Mouse (Mus musculus) neural tube, embryonic 15.5 days (tissue): ENCODE results near the gene Cntn1. TPM values are rescaled to one million over a fixed set of nuclear protein-coding genes. Genes with fewer than 3 reads are reported as not detected.

Experiments
- ATAC-seq: fragments of 200-750 bp; cut with Nextera tagmentation; 2 replicates; pipeline ENCODE4 v1.8.0; 2017; ENCODE audit warnings: mild to moderate bottlenecking, moderate TSS enrichment, moderate library complexity; ENCODE audit not compliant: low FRiP score
- H3K27ac ChIP-seq: fragments of 300-500 bp; sonication (generic); replicated peaks from 2 replicates; pipeline ENCODE4 v1.5.1; 2015; ENCODE audit warnings: mild to moderate bottlenecking, inconsistent platforms
- H3K27me3 ChIP-seq: fragments of 300-500 bp; sonication (generic); replicated peaks from 2 replicates; pipeline ENCODE4 v1.6.1; 2015; ENCODE audit warnings: inconsistent platforms
- H3K36me3 ChIP-seq: fragments of 300-500 bp; sonication (generic); 2 replicates; pipeline ENCODE4 v1.6.1; 2015; ENCODE audit warnings: inconsistent platforms
- H3K4me1 ChIP-seq: fragments of 300-500 bp; sonication (generic); 2 replicates; pipeline ENCODE4 v1.6.1; 2015; ENCODE audit warnings: inconsistent platforms
- H3K4me2 ChIP-seq: fragments of 300-500 bp; sonication (generic); 2 replicates; pipeline ENCODE4 v1.6.1; 2015; ENCODE audit warnings: inconsistent platforms, mild to moderate bottlenecking, moderate library complexity
- H3K4me3 ChIP-seq: fragments of 300-500 bp; sonication (generic); replicated peaks from 2 replicates; pipeline ENCODE4 v1.5.1; 2015; ENCODE audit warnings: mild to moderate bottlenecking, inconsistent platforms
- H3K9ac ChIP-seq: fragments of 300-500 bp; sonication (generic); replicated peaks from 2 replicates; pipeline ENCODE4 v1.6.1; 2015; ENCODE audit warnings: mild to moderate bottlenecking, inconsistent platforms
- H3K9me3 ChIP-seq: fragments of 300-500 bp; sonication (generic); replicated peaks from 2 replicates; pipeline ENCODE4 v1.6.1; 2016; ENCODE audit warnings: inconsistent platforms
- WGBS: fragments of 180-500 bp; shearing (Covaris S2); methylation state at CpG from one replicate; pipeline ENCODE4 v1.1.7; 2015; ENCODE audit warnings: mixed read lengths; 5-methylcytosine and 5-hydroxymethylcytosine counted together
- polyA plus RNA-seq: library from polyadenylated mRNA; unstranded; fragments of >200 nt; fragmentation: Nextera tagmentation; extraction: Ambion mirVana; gene quantifications from 2 replicates; pipeline ENCODE4 v1.2.1, GENCODE M21; 2015

Cntn1 gene
- polyA plus RNA-seq, 1 experiment from 2014 or later, result 78.7 TPM

DNA sequence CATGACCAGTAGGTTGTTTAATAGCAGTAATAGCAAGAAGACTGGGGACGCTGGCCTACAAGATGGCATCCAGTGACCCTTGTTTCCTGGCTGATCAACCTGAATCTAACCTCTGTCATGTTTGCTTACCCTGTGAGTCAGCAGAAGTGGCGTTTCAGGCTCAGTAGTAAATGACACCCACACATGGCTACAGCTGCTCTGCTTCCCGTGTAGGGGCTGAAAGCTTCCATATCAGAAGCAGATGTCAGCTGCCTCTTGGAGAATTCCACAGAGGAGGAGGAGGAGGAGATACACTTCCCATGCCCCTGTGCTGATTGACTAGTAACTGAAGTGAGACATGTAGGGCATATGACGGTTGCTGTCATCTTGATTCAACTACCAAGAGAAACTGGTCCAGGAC lies 225.9 kb downstream of the Cntn1 start:
- H3K9ac ChIP-seq, result no peak overlapping the region
- no peaks in the 10 kb centered on the region for H3K9me3 ChIP-seq
- H3K27ac ChIP-seq, result no peak overlapping the region
- no peaks in the 10 kb centered on the region for H3K27me3 ChIP-seq
- no peak overlapping the region for H3K4me2 ChIP-seq
- no peak for ATAC-seq
- 71% methylated on average over 4 of the region's 4 CpGs for WGBS
- 0 out of 2 replicates have a peak, but pooled peaks cover 3% of the 10 kb centered on the region for H3K36me3 ChIP-seq
- H3K4me1 ChIP-seq, result no peaks in the 10 kb centered on the region
- no peak overlapping the region for H3K4me3 ChIP-seq

DNA sequence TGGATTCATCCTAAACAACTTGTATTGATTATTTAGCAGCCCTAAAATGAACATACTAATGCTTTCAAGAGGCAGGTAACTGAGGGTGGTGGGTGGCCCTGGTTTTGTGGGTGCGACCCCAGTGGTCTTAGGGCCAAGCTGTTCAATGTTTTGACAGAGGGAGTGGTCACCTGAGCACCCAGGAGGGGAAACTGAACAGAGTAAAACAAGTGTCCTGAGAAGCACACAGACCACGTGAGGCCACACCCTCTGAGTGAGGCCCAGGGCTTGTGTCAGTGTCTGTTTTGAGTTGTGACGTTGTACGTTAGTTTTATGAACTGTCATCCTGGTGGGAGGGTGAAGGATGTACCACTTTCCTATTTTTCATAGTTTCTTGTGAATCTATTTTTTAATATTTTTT lies 227.0 kb downstream of the Cntn1 start:
- Histone ChIP-seq H3K36me3 (0 out of 2 replicates have a peak, but pooled peaks cover 3% of the 10 kb centered on the region), H3K9ac (no peak overlapping the region), H3K4me3 (no peak overlapping the region), H3K27me3 (no peaks in the 10 kb centered on the region), H3K9me3 (no peaks in the 10 kb centered on the region), H3K27ac (no peak overlapping the region), H3K4me2 (no peak overlapping the region), H3K4me1 (no peaks in the 10 kb centered on the region)
- ATAC-seq, result no peak
- WGBS, result 87% methylated on average over 4 of the region's 4 CpGs

DNA sequence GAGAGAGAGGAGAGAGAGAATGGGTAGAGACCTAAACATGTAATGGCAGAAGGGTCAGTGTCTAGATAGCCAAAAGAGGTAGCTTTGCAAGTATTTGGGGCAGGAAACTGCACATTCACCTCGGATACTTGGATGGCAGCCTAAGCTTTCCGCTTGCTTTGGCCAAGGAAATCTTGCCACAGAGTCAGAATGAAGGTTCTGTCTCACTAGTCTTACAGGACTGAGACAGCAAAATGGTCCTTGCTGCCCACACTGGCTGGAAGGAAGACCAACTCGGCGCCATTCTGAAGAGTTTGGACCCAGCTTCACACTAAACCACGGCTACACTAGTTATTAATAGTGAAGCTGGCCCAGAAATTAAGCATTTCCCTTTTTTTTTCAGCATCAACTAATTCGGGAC lies 230.0 kb downstream of the Cntn1 start:
- Histone ChIP-seq H3K9me3 (no peaks in the 10 kb centered on the region), H3K9ac (no peak overlapping the region), H3K27ac (no peak overlapping the region), H3K27me3 (no peaks in the 10 kb centered on the region), H3K4me3 (no peak overlapping the region), H3K4me1 (no peaks in the 10 kb centered on the region), H3K4me2 (no peak overlapping the region), H3K36me3 (no peaks in the 10 kb centered on the region)
- 88% methylated on average over 6 of the region's 6 CpGs for WGBS
- ATAC-seq, result no peak

DNA sequence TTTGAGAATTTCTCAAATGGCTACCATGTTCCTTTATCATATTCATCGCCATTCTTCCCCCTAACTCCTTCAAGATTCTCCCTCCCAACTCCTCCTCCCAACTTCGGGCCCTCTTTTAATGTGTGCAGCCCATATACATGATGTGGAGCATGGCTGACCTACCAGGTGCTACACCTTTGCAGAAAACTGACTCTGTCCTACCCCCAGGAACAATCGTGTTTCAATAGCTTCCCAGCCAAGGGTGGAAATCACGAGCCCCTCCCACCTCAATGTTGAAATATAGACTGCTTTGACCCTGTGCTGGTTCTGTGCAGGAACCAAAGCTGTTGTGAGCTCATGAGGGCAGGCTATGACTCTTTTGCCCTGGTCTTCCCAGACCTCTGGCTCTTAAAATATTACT lies 236.7 kb downstream of the Cntn1 start:
- Histone ChIP-seq H3K4me2 (no peak overlapping the region), H3K27ac (no peak overlapping the region)

DNA sequence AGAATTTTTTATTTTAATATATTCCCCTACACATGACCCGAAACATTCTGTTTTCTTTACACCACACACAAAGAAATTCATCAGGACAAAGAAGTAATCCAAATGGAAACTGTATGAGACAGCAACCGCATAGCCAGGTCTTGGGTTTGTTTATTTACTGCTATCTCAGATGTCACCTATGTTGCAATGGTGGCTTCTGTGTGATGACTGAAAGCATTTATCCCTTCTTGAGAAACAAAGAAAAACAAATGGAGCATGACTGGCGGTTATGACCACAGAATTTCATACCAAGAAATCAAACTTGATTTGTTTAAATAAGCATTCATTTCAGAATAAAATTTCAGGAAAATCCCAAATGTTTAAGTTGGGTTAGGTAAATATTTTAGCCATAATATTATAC lies 245.5 kb downstream of the Cntn1 start:
- Histone ChIP-seq H3K4me1 (no peaks in the 10 kb centered on the region), H3K36me3 (peaks cover 7% of the 10 kb centered on the region; the same call in 1 of the 2 replicates), H3K4me3 (no peak overlapping the region), H3K9ac (no peak overlapping the region), H3K4me2 (no peak overlapping the region), H3K27ac (no peak overlapping the region), H3K27me3 (no peaks in the 10 kb centered on the region), H3K9me3 (no peaks in the 10 kb centered on the region)
- no peak for ATAC-seq
- WGBS, result 89% methylated on average over 3 of the region's 3 CpGs

More for the DNA sequence above, 236.7 kb downstream of the Cntn1 start:
- Histone ChIP-seq H3K9me3 (no peaks in the 10 kb centered on the region), H3K4me1 (no peaks in the 10 kb centered on the region), H3K27me3 (no peaks in the 10 kb centered on the region), H3K36me3 (0 out of 2 replicates have a peak, but pooled peaks cover 3% of the 10 kb centered on the region), H3K9ac (no peak overlapping the region), H3K4me3 (no peak overlapping the region)
- ATAC-seq, result no peak
- 86% methylated on average over 4 of the region's 4 CpGs for WGBS

DNA sequence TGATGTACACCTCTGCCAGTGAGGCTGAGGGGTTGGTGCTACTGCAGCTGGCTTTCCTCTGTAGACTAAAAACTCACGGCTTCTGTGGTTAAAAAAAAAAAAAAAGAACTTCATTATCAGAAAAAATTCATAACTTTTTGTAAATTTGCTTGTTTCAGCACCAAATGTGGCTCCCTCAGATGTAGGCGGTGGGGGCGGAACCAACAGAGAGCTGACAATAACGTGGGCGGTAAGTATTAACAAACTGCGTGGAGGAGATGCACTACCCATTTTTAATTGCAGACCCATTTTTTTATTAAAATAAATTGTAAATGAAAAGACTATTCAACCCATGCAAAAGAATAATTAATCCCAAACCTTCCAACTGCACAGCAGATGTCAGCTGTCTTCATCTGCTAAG lies 251.8 kb downstream of the Cntn1 start:
- Histone ChIP-seq H3K27ac (no peak overlapping the region), H3K4me2 (no peak overlapping the region), H3K9ac (no peak overlapping the region), H3K36me3 (no peaks in the 10 kb centered on the region), H3K4me3 (no peak overlapping the region), H3K4me1 (no peaks in the 10 kb centered on the region), H3K27me3 (no peaks in the 10 kb centered on the region), H3K9me3 (no peaks in the 10 kb centered on the region)
- ATAC-seq, result no peak
- WGBS, result 88% methylated on average over 6 of the region's 6 CpGs

DNA sequence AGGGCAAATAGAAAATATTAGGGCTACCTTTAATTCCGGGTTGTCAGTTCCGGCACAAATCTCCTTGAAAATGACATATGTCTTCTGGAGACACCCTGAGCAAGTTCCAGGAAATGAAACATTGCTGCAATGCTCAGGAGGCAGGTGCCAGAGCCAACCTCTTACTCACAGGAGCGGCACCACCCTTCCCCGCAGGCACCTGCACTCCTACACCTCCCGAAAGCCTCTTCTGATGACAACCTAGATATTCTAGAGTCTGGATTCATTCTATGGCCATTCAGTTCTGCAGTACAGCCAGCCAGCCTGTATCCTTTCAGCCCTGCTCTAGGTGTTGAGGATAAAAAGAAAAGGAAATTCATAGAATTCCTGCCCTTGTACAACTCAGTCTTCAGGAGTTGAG lies 253.3 kb downstream of the Cntn1 start:
- Histone ChIP-seq H3K9ac (no peak overlapping the region), H3K27ac (no peak overlapping the region), H3K4me3 (no peak overlapping the region), H3K27me3 (no peaks in the 10 kb centered on the region), H3K4me2 (no peak overlapping the region), H3K36me3 (no peaks in the 10 kb centered on the region), H3K4me1 (no peaks in the 10 kb centered on the region), H3K9me3 (no peaks in the 10 kb centered on the region)
- ATAC-seq, result no peak
- WGBS, result 89% methylated on average over 5 of the region's 5 CpGs

DNA sequence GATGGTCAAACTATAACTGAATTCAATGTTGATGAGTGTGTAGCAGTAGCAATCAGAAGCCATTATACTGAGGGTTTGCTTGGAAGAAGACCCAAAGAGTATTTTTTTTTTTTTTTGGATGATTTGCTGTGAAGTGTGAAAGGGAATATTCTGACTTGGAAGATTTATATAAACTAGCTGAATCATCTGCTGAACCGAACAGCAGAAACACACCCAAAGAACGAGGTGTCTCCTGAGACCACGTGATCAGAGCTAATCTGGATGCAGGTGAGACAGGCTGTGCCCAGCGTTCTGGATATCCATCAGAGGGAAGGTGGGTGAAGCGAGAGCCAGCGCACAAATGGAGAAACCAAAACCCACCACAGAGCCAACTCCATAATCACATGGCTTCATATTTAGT lies 271.0 kb downstream of the Cntn1 start:
- no peaks in the 10 kb centered on the region for H3K4me1 ChIP-seq
- no peak overlapping the region for H3K27ac ChIP-seq
- 0 out of 2 replicates have a peak, but pooled peaks cover 3% of the 10 kb centered on the region for H3K36me3 ChIP-seq
- ATAC-seq, result no peak
- H3K4me3 ChIP-seq, result no peak overlapping the region
- no peak overlapping the region for H3K4me2 ChIP-seq
- no peak overlapping the region for H3K9ac ChIP-seq
- WGBS, result 89% methylated on average over 6 of the region's 6 CpGs
- no peaks in the 10 kb centered on the region for H3K27me3 ChIP-seq
- H3K9me3 ChIP-seq, result no peaks in the 10 kb centered on the region

DNA sequence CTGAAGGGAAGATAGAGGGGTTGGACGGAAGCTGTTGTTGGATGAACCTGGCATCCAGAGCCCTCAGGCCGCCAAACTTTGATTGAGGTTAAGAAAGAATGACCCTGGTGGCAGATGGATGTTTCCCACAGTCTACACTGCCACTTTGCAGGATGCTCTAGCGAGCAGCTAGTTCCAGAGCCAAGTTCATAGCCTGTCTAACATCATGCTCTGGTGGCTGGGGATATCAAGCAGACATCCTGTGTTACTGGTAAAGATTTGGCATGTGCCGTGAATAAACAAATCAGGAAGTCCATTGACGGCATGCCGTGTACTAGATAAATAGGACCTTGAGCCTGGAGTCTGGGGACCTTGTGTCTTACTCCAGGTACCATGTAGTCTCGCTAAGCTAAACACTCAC lies 276.1 kb downstream of the Cntn1 start:
- 88% methylated on average over 7 of the region's 7 CpGs for WGBS
- no peak for ATAC-seq

DNA sequence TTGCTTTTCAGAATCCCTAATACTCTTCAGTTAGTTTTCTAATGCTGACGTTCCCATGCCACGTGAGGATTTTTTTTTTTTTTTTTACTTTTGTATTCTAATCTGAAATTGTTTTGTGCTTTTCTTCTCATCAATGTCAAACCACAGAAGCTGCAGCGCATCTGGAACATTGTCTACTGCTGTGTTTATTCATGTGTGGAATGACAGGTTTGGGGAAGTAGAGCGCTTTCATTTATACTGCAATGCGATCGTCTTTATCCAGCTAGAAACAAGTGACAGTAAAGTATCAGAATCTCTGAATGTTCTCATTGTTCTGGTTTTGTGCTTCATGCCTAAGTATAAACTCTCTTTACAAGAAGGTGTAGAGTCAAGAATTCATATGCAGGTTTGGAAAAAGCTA lies 289.3 kb downstream of the Cntn1 start:
- Histone ChIP-seq H3K4me1 (no peaks in the 10 kb centered on the region), H3K27ac (no peak overlapping the region), H3K9me3 (no peaks in the 10 kb centered on the region), H3K4me3 (no peak overlapping the region), H3K4me2 (no peak overlapping the region), H3K9ac (no peak overlapping the region), H3K36me3 (0 out of 2 replicates have a peak, but pooled peaks cover 3% of the 10 kb centered on the region), H3K27me3 (no peaks in the 10 kb centered on the region)
- no peak for ATAC-seq
- 83% methylated on average over 6 of the region's 6 CpGs for WGBS

More for the DNA sequence above, 276.1 kb downstream of the Cntn1 start:
- no peaks in the 10 kb centered on the region for H3K27me3 ChIP-seq
- no peaks in the 10 kb centered on the region for H3K9me3 ChIP-seq
- H3K9ac ChIP-seq, result no peak overlapping the region
- no peak overlapping the region for H3K27ac ChIP-seq
- H3K4me3 ChIP-seq, result no peak overlapping the region
- H3K4me2 ChIP-seq, result no peak overlapping the region
- H3K36me3 ChIP-seq, result 0 out of 2 replicates have a peak, but pooled peaks cover 3% of the 10 kb centered on the region
- no peaks in the 10 kb centered on the region for H3K4me1 ChIP-seq

DNA sequence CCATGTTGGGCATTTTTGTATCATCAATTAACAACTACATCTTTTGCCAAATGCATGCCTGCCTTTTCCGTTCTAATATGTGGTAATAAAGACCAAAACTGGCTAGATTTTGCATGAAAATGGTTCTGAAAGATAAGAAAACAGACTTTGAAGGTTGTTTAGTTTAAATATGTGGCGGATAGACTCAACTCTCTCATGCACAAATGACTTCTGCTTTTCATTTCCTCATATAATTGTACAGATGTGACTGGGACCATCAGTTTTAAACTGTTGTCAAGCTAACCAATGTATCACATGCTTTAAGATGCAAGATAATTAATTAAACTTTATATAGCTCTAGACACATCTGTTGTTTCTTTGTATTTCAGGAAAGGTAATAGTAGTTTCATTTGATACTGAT lies 290.5 kb downstream of the Cntn1 start:
- no peak overlapping the region for H3K9ac ChIP-seq
- H3K27me3 ChIP-seq, result no peaks in the 10 kb centered on the region
- H3K4me3 ChIP-seq, result no peak overlapping the region
- no peak overlapping the region for H3K27ac ChIP-seq
- H3K36me3 ChIP-seq, result 0 out of 2 replicates have a peak, but pooled peaks cover 3% of the 10 kb centered on the region
- no peaks in the 10 kb centered on the region for H3K9me3 ChIP-seq
- H3K4me2 ChIP-seq, result no peak overlapping the region
- ATAC-seq, result no peak
- 81% methylated on average over 2 of the region's 2 CpGs for WGBS
- no peaks in the 10 kb centered on the region for H3K4me1 ChIP-seq

DNA sequence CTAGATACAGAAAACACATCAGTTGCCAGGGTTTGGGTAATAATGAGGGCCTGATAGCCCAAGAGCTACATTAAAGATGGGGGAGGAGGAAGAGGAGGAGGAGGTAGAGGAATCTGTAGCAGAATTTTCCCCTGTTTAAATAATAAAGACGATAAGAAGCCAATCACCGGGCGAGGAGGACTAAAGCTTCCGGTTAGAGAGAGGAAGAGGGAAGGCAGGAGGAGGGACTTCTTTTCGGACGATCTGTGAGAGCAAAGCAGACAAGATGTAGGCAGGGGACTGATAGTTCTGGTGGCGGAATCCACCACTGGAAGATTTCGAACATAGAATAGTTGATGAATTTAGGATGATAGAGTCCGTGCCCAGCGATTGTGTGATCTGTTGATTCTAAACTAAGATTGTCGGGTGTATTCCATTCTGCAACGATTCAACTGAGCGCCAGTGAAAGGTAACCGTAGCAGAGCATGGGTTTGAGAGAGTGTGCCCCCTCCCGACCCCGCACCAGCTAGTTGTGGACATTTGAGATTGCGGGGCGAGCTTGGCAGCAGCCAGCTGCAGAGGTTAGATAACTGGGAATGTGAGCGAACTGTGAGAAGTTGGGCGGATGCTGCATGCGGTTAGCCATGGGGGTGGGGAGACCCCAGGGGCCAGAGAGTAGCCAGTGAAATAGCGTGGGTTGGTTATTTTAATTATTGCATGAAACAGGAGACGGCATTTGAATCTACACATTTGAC lies 293.3 kb downstream of the Cntn1 start:
- Histone ChIP-seq H3K9me3 (no peaks in the 10 kb centered on the region), H3K27me3 (no peaks in the 10 kb centered on the region), H3K9ac (no peak overlapping the region), H3K27ac (no peak overlapping the region), H3K4me1 (peaks cover 5% of the 10 kb centered on the region; the same call in 1 of the 2 replicates), H3K4me2 (no peak overlapping the region; the same call in 1 of the 2 replicates), H3K4me3 (0 out of 2 replicates have a peak overlapping the region, but pooled peaks have one; percentile 1), H3K36me3 (0 out of 2 replicates have a peak, but pooled peaks cover 3% of the 10 kb centered on the region)
- 85% methylated on average over 23 of the region's 23 CpGs for WGBS
- no peak for ATAC-seq
